Mouse (Mus musculus): ENCODE measurements at regions not wholly inside any gene's neighbourhood (a gene's known extent, or its start where the extent isn't known, plus 50 kb on each side); places are given as distances from the start of the nearest gene placed in this dataset.

GRCm38 (mm10) chr1:51644399-51644798, 166.2 kb upstream of the Nabp1 start:
- peak; percentile 64 for DNase-seq (ENCODE audit: low spot score)

DNA sequence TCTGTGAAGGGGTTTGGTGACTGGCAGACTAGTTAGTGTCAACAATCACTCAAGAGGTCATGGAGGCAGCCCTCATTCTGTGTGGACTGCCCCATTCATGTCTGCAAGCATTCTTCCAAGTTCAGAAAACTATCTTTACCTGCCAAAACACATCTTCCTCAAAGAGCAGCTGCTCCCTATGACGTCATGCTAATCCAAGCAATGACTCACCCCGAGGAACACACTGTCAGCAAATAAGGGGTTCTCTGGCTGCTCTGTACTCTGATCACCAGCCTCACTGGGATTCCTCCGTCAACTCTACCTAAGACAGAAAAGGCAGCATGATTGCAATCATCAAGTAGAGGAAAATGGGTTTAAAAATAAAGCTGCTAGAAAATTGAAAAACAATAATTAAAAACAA, 165.4 kb upstream of the Nabp1 start:
- DNase-seq (ENCODE audit: low spot score): no peak

- no peak for DNase-seq (ENCODE audit: low spot score)
These were observed 160.5 kb upstream of the Nabp1 start for GRCm38 (mm10) chr1:51638519-51639302.

DNA sequence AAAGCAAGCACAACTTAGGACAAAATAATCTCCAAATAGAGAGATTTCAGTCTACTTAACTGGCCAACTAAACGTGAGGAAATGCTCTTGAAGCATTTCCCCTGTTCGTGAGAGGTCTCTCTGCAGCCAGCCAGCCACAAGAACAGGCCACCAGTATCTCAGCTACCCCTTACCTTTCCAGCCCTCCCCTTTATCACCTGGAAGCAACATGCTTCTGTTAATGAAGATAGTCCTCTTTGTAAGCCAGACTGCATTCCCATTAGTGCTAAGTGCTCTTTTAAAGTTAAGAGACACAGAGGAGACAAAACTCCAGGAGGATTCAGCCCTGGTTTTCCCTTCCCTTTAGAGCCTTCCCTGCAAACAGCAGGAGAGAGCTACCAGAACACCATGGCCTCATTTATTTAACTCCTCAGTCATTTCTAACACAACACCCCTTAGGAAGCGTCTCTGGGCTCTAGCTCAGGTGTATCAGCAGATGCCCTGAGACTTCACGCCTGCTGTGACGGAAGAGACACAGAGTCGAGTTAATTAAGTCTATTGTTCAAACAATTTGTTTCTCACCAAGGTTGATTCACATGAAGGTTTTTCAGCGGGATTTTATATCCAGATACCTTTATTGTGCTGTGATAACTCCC, 157.8 kb upstream of the Nabp1 start:
- no peak for DNase-seq (ENCODE audit: low spot score)

DNA sequence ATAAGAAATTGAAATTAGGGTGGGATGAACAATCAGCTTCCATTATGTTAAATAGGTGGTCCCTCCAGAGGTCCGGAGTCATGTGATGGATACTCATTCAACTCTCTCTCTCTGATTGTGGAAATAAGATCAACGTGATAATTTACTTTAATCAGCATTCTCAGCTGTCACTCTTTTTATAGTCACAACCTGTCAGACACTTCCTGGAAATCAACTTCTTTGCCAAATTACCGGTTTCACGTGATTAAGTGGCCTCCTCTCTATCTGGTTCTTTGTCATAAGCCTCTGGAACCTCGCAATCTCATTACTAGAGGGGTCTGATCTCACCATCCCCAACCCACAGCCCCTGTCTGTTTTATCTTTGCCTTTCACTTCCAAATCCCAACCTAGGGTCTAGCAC, 155.6 kb upstream of the Nabp1 start:
- DNase-seq (ENCODE audit: low spot score): no peak

DNA sequence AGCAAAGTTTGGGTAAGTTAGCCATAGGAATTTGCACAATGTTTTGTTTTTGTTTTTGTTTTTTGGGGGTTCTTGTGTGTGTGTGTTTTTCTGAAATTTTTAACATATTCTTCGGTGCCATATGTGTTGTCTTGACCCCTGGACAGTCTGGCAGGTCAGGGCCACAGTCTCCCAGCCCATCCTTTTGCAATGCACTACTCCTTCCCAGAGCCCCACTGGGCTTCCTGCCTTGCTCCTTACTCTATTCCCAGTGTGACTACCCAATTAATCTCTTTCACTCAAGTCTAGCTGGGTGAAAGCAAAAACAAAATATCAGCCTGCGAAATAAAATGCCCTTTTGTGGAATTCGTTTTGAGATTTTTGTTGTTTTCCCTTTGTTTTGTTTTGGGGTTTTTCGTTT, 154.6 kb upstream of the Nabp1 start:
- DNase-seq (ENCODE audit: low spot score): no peak

DNA sequence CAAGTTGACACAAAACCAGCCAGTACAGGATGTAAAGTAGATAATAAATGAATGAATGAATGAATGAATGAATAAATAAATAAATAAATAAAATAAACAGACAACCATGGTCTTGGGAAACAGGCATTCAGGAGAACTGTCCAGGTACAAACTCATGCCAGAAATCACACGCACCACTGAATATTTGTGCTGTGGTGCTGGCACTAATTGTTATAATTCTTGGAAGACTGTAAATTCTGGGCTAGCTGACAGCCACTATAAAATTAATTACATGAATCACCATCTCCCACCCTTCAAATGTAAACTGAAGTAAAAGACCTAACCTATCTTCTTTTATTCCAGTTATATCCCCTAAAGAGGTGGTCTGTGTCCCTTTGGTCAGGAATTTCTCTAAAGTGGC, 151.6 kb upstream of the Nabp1 start:
- no peak for DNase-seq (ENCODE audit: low spot score)

DNA sequence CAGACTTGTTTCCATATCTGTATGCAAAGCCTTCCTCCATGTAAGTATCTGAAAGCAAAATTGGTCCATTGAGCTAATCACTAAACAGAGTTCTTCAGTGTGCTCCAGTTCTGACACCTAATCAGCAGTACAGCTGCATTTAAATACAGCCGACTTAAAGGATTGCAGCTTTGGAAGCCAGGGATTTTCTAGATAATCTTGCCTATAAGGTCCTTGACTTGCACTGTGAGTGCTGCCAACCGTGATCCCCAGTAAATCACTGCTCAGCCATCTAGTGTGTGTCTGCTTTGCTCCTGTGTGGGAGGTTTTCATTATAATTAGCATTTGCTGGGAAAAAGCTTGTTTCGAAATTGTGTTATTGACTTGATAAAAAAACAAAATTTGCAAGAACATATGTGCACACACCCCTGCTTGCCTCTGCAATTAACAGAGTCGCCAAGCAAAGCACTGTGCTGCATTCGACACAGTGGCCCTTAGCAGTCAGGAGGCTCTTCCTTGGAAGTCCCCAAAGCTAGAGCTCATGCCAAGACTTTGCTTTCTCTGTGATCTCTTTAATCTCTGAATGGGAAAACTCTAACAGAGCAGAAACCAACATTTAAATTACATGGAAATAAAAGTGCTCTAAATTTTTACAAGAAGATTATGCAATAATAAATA, 150.0 kb upstream of the Nabp1 start:
- DNase-seq (ENCODE audit: low spot score): no peak

DNA sequence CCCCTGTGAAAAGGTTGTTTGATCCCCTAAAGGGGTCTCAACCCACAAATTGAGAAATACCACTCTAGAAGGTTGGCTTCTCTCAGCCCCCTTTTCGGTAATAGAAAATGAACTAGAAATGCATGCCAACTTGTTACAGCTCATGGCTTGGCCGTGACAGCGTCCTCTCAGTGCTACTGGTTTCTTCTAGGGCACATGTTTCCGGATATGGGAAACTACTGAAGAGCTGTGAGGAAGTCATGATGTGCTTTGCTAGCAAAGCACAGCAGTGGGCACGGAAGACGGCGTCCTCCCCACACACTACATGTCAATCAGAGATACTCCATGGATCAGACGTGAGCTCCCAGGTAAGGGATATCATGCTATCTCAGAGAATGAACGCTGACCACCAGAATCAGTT, 148.1 kb upstream of the Nabp1 start:
- DNase-seq (ENCODE audit: low spot score): no peak

- no peak for DNase-seq (ENCODE audit: low spot score)
These were observed 146.9 kb upstream of the Nabp1 start for GRCm38 (mm10) chr1:51625079-51625478.

DNA sequence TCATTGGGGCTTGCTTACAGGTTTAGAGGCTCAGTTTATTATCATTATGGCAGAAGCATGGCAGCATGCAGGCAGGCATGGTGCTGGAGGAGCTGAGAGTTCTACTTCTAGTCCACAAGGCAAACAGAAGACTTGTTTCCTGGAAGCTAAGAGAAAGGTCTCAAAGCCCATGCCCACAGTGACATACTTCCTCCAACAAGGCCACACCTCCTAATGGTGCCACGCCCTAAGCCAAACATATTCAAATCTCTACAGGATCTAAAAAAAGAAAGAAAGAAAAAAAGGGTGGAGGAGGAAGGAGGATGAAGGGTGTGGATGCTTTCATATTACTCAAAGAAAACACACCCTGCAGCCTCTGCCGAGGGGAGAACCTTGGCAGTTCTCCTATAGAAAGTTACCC, 146.3 kb upstream of the Nabp1 start:
- DNase-seq (ENCODE audit: low spot score): no peak

GRCm38 (mm10) chr1:51622986-51623385, 144.8 kb upstream of the Nabp1 start:
- DNase-seq (ENCODE audit: low spot score): no peak

- DNase-seq (ENCODE audit: low spot score): no peak
These were observed 144.1 kb upstream of the Nabp1 start for GRCm38 (mm10) chr1:51622181-51622862.

DNA sequence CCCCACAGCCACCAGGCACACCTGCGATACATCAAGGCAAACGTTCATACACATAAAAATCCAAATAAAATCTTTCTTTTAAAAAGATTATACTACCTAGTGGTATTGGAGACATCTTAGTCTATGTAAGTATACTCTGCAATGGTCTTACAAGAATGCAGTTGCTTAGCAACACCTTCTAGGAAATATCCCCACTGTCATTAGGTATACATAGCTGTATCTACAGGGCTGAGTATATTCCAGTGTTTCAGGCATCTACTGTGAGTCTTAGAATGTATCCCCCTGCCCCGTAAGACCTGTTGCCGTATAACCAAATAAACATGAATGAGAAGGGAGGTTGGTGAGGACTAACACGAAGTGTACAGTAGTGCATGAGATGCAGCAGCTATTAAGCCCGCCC, 142.8 kb upstream of the Nabp1 start:
- no peak for DNase-seq (ENCODE audit: low spot score)

- DNase-seq (ENCODE audit: low spot score): no peak
These were observed 139.5 kb upstream of the Nabp1 start for GRCm38 (mm10) chr1:51617502-51618251.

DNA sequence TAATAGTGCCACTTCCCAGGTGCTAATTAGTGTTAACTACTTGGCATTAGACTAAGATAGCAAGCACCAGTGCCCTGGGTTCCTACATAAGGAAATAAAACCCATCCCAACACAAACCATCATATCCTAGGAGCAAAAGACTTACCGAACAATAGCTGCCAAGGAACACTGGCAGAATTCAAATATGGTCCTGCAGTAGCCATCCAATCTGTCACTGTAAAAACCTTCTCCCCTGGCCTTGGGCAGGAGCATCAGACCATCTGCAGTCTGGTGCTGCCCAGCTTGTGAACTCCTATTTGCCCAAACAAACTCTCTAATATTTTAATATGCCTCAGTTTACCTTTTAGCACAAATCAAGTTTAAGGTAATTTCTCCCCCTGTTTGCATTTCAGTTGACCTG, 137.9 kb upstream of the Nabp1 start:
- no peak for DNase-seq (ENCODE audit: low spot score)

DNA sequence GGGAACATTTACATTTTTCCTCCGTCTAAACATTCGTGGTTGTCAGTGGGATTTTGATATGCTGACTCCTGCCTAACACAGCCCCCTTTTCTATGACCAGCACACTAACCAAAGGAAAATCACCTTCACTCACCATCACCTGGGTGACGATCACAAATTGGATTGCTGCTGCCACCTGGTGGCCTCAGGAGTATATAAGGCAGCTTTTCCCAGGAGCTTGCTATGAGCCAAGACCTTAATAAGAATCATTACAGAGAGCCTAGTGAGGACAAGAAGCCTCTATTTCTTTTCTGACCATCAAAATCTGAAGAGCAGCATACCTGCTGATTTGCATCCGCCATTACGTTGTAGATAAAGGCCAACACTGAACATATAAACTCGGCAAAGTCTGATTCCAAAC, 137.3 kb upstream of the Nabp1 start:
- DNase-seq (ENCODE audit: low spot score): peak; percentile 25

DNA sequence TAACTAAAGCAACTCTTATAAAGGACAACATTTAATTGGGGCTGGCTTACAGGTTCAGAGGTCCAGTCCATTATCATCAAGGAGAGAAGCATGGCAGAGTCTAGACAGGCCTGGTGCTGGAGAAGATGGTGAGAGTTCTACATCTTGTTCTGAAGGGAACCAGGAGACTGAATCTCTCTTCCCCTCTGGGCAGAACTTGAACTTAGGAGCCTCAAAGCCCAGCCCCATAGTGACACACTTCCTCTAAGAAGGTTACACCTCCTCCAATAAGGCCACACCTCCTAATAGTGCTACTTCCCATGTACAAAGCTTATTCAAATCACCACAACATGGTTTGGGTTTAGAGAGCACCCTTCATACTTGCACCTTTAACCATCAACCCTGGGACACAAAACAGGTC, 136.5 kb upstream of the Nabp1 start:
- DNase-seq (ENCODE audit: low spot score): no peak

DNA sequence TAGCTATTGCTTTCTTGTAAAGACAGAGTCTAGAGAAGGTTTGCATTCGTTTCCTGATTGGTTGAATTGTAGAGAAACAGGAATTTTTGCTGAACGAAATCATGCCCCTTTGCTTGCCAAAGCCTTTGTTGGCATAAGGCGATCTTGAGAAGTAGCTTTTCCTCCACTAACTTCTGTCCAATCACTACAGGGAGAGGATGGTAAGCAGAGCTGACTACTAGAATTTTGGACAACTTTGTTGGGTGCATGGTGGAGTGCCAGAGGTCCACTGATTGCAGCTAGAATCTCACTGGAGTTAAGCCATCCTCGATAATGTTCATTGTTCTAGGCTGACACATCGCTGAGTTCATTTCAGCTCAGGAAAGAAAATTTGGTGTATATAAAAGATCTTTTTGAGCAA, 131.1 kb upstream of the Nabp1 start:
- DNase-seq (ENCODE audit: low spot score): no peak

GRCm38 (mm10) chr1:51607437-51607855, 129.2 kb upstream of the Nabp1 start:
- DNase-seq (ENCODE audit: low spot score): no peak

- no peak for DNase-seq (ENCODE audit: low spot score)
These were observed 123.8 kb upstream of the Nabp1 start for GRCm38 (mm10) chr1:51602071-51602470.

DNA sequence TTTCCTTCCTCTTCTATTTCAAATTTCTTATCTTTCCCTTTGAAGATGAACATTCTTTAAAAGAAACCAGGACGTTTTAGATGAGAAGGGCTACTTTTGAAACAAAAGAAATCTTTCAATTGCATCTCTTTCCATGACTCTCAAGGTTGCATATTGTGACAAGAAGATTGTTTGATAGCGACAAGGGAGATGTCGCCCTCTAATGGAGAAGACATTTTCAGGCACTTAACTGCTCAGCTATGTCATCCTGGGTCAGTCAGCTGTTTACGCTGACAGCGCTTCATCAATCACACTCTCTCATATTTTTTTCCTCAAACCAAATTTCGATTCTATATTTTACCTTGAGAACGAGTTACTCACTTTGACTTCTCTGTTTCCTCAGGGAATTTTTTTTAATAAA, 122.2 kb upstream of the Nabp1 start:
- DNase-seq (ENCODE audit: low spot score): no peak
